Mouse (Mus musculus) intestine, postnatal 0 days (tissue): ENCODE measurements around the gene Adap2. TPM values are rescaled to one million over a fixed set of nuclear protein-coding genes. Genes with fewer than 3 reads are reported as not detected.
"Not testable (repeated sequence)": the region's sequence is repeated elsewhere in the genome, so short reads cannot be mapped to it uniquely, and the experiment has no call there.

ENCODE experiments used
- ATAC-seq: fragments of 200-750 bp; cut with Nextera tagmentation; 2 replicates; pipeline ENCODE4 v1.8.0; 2017; ENCODE audit warnings: mild to moderate bottlenecking, moderate TSS enrichment, moderate library complexity
- H3K27ac ChIP-seq: fragments of 300-500 bp; sonication (generic); 2 replicates; pipeline ENCODE4 v1.5.1; 2014; ENCODE audit warnings: mild to moderate bottlenecking, low read depth, low read length, moderate library complexity
- H3K27me3 ChIP-seq: fragments of 300-500 bp; sonication (generic); replicated peaks from 2 replicates; pipeline ENCODE4 v1.6.1; 2014; ENCODE audit warnings: low read length, mixed read lengths; ENCODE audit not compliant: control insufficient read depth, insufficient read depth
- H3K36me3 ChIP-seq: fragments of 300-500 bp; sonication (generic); 2 replicates; pipeline ENCODE4 v1.6.1; 2014; ENCODE audit warnings: mild to moderate bottlenecking, moderate library complexity; ENCODE audit not compliant: control insufficient read depth, insufficient read depth
- H3K4me1 ChIP-seq: fragments of 300-500 bp; sonication (generic); replicated peaks from 2 replicates; pipeline ENCODE4 v1.6.1; 2014; ENCODE audit warnings: antibody characterized with exemption, low read length, mixed read lengths; ENCODE audit not compliant: control insufficient read depth, insufficient read depth
- H3K4me2 ChIP-seq: fragments of 300-500 bp; sonication (generic); replicated peaks from 2 replicates; pipeline ENCODE4 v1.6.1; 2014; ENCODE audit warnings: low read depth, mild to moderate bottlenecking, moderate library complexity
- H3K4me3 ChIP-seq: fragments of 300-500 bp; sonication (generic); 2 replicates; pipeline ENCODE4 v1.5.1; 2014; ENCODE audit warnings: low read depth, low read length
- H3K9ac ChIP-seq: fragments of 300-500 bp; sonication (generic); 2 replicates; pipeline ENCODE4 v1.6.1; 2014; ENCODE audit warnings: mild to moderate bottlenecking, low read depth, low read length
- H3K9me3 ChIP-seq: fragments of 300-500 bp; sonication (generic); 2 replicates; pipeline ENCODE4 v1.6.1; 2016; ENCODE audit warnings: mixed run types; ENCODE audit not compliant: control insufficient read depth
- CTCF ChIP-seq: sonication (generic); IDR thresholded peaks from 2 replicates; pipeline ENCODE4 v1.5.1; 2016; ENCODE audit warnings: low read depth, mild to moderate bottlenecking, control low read depth, antibody characterized with exemption, moderate library complexity
- WGBS: fragments of 180-500 bp; shearing (Covaris S2); extraction: QIAGEN DNeasy Blood & Tissue Kit; methylation state at CpG from one replicate; pipeline ENCODE4 v1.1.7; 2014; 5-methylcytosine and 5-hydroxymethylcytosine counted together
- polyA plus RNA-seq: library from polyadenylated mRNA; unstranded; fragments of >200 nt; fragmentation: Nextera tagmentation; extraction: Ambion mirVana; gene quantifications from 2 replicates; pipeline ENCODE4 v1.2.1, GENCODE M21; 2015

Adap2 gene
- polyA plus RNA-seq, 1 experiment from 2014 or later, result 11.9 TPM

GRCm38 (mm10) chr11:80148313-80148712, 5.6 kb upstream of the Adap2 start:
- no peaks in the 10 kb centered on the region for H3K36me3 ChIP-seq

DNA sequence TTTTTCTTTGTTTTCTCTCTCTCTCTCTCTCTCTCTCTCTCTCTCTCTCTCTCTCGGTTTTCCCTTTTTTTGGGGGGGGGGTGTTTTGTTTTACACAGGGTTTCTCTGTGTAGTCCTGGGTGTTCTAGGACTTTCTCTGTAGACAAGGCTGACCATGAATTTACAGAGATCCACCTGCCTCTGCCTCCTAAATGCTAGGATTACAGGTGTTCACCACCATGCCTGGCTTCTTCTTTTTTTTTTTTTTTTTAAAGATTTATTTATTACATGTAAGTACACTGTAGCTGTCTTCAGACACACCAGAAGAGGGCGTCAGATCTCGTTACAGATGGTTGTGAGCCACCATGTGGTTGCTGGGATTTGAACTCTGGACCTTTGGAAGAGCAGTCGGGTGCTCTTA, 4.9 kb upstream of the Adap2 start:
- not testable (repeated sequence) for H3K27ac ChIP-seq, H3K36me3 ChIP-seq, H3K4me1 ChIP-seq, H3K9me3 ChIP-seq, H3K27me3 ChIP-seq, H3K4me3 ChIP-seq, ATAC-seq, H3K9ac ChIP-seq, H3K4me2 ChIP-seq
- 47% methylated on average over 1 of the region's 4 CpGs for WGBS

More at GRCm38 (mm10) chr11:80148313-80148712, 5.6 kb upstream of the Adap2 start:
- Histone ChIP-seq H3K4me3 (no peak overlapping the region), H3K9me3 (no peaks in the 10 kb centered on the region), H3K9ac (no peak overlapping the region), H3K4me2 (no peak overlapping the region), H3K4me1 (no peaks in the 10 kb centered on the region), H3K27me3 (no peaks in the 10 kb centered on the region), H3K27ac (no peak overlapping the region; the same call in 1 of the 2 replicates)
- ATAC-seq, result 0 out of 2 replicates have a peak, but pooled peaks have one; percentile 7
- TF ChIP-seq CTCF, result no peak
- 56% methylated on average over 1 of the region's 1 CpGs for WGBS

GRCm38 (mm10) chr11:80149412-80150023, 4.4 kb upstream of the Adap2 start:
- H3K4me2 ChIP-seq, result no peak overlapping the region
- H3K27me3 ChIP-seq, result 0 out of 2 replicates have a peak, but pooled peaks cover under 1% of the 10 kb centered on the region
- no peak for ATAC-seq
- H3K36me3 ChIP-seq, result no peaks in the 10 kb centered on the region
- H3K9ac ChIP-seq, result no peak overlapping the region
- H3K9me3 ChIP-seq, result no peaks in the 10 kb centered on the region
- no peaks in the 10 kb centered on the region for H3K4me1 ChIP-seq
- no peak overlapping the region for H3K4me3 ChIP-seq
- TF ChIP-seq CTCF, result no peak
- WGBS, result 80% methylated on average over 8 of the region's 8 CpGs
- no peak overlapping the region for H3K27ac ChIP-seq

DNA sequence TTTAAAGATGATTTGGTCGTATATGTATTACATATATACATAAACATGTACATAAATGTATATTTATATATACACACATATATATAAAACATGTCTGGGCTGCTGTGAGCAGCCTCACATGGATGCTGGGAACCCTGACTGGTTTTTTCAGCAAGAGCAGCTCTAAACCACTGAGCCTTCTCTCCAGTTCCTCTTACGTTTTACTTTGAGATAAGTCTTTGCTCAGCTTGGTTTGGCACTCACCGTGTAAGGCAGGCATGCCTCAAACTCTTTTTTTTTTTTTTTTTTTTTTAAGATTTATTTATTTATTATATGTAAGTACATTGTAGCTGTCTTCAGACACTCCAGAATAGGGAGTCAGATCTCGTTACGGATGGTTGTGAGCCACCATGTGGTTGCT, 3.3 kb upstream of the Adap2 start:
- TF ChIP-seq CTCF, result no peak
- Histone ChIP-seq H3K9me3 (no peaks in the 10 kb centered on the region), H3K4me3 (no peak overlapping the region), H3K4me2 (no peak overlapping the region), H3K27ac (no peak overlapping the region), H3K9ac (no peak overlapping the region), H3K27me3 (0 out of 2 replicates have a peak, but pooled peaks cover 2% of the 10 kb centered on the region), H3K4me1 (no peaks in the 10 kb centered on the region), H3K36me3 (no peaks in the 10 kb centered on the region)
- WGBS, result 44% methylated on average over 5 of the region's 5 CpGs
- ATAC-seq, result no peak

- Histone ChIP-seq H3K36me3 (no peaks in the 10 kb centered on the region), H3K27ac (no peak overlapping the region), H3K9me3 (no peaks in the 10 kb centered on the region), H3K27me3 (0 out of 2 replicates have a peak, but pooled peaks cover 2% of the 10 kb centered on the region), H3K4me1 (no peaks in the 10 kb centered on the region; the same call in 1 of the 2 replicates), H3K9ac (no peak overlapping the region), H3K4me3 (no peak overlapping the region), H3K4me2 (no peak overlapping the region)
- TF ChIP-seq CTCF, result no peak
- WGBS, result 49% methylated on average over 2 of the region's 2 CpGs
- ATAC-seq, result no peak
Observed at GRCm38 (mm10) chr11:80151541-80151940, 2.4 kb upstream of the Adap2 start.

DNA sequence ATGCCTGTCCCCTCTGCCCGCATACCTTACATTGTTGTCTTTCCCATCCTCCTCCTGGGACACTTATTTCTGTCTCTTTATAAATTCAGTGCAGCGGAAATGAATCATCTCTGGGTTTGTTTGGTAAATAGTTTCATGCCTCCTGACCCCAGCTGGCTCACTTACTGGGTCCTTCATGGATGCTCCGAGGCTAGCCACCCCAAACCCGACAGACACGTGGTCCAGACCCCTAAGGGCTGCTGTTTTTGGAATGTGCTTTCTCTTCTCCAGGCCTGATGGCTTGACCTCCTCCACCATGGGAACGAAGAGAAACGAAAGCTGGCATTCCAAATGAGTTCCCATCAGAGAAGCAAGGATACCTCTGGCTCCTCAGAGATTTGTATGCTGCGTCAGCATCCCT, 1.5 kb upstream of the Adap2 start:
- Histone ChIP-seq H3K4me3 (no peak overlapping the region), H3K27me3 (0 out of 2 replicates have a peak, but pooled peaks cover 2% of the 10 kb centered on the region), H3K4me2 (no peak overlapping the region), H3K27ac (no peak overlapping the region), H3K9me3 (no peaks in the 10 kb centered on the region), H3K9ac (no peak overlapping the region), H3K4me1 (no peaks in the 10 kb centered on the region; the same call in 1 of the 2 replicates), H3K36me3 (no peaks in the 10 kb centered on the region)
- ATAC-seq, result no peak
- 60% methylated on average over 8 of the region's 8 CpGs for WGBS
- no peak for TF ChIP-seq CTCF
